Mouse (Mus musculus): ENCODE measurements around the gene Olfr172. TPM values are rescaled to one million over a fixed set of nuclear protein-coding genes. Genes with fewer than 3 reads are reported as not detected.

The Olfr172 gene
- polyA plus RNA-seq, 1 experiment from 2014 or later: not detected

GRCm38 (mm10) chr16:58718666-58719120 lies 44.3 kb downstream of the Olfr172 start, which contains the start of gene Gpr15:
Gpr15 (minus strand) TSS chr16:58719070.
- Histone ChIP-seq H3K4me1 (no peaks in the 10 kb centered on the region), H3K4me3 (no peak within 1 kb of the TSS), H3K27ac (no peak within 1 kb of the TSS), H3K36me3 (no peaks in the 10 kb centered on the region), H3K9ac (no peak within 1 kb of the TSS), H3K9me3 (no peaks in the 10 kb centered on the region), H3K27me3 (no peaks in the 10 kb centered on the region), H3K4me2 (replicated peaks) (no peak within 1 kb of the TSS)
- 88% methylated on average over 7 of the region's 7 CpGs for WGBS
- ATAC-seq (ENCODE audit: insufficient number of reproducible peaks, insufficient read depth, low FRiP score, low TSS enrichment): no peak

DNA sequence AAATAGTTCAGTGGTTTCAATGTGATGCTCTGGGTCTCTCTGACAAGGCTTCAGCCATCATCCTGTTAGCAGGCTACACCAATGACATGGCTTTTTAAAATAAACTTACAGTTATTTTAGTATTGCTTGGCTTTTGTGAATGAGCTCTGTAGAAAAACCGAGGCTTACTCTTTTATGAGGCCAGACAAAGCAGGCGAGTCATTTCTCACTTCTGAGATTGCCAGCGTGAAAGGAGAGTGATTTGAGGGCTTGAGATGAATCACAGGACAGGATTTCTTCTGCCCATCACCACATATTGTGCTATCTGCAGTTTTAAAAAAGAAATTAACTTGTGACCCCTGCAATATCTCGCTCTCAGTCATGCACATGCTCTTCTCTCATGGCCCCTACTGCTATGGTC lies 48.0 kb downstream of the Olfr172 start:
- H3K4me2 ChIP-seq (replicated peaks): no peak overlapping the region
- H3K4me1 ChIP-seq: no peaks in the 10 kb centered on the region
- H3K36me3 ChIP-seq: no peaks in the 10 kb centered on the region
- no peaks in the 10 kb centered on the region for H3K9me3 ChIP-seq
- no peak overlapping the region for H3K4me3 ChIP-seq
- no peak overlapping the region for H3K27ac ChIP-seq
- WGBS: 79% methylated on average over 4 of the region's 4 CpGs
- no peak overlapping the region for H3K9ac ChIP-seq
- no peak for ATAC-seq (ENCODE audit: insufficient number of reproducible peaks, insufficient read depth, low FRiP score, low TSS enrichment)
- no peaks in the 10 kb centered on the region for H3K27me3 ChIP-seq

DNA sequence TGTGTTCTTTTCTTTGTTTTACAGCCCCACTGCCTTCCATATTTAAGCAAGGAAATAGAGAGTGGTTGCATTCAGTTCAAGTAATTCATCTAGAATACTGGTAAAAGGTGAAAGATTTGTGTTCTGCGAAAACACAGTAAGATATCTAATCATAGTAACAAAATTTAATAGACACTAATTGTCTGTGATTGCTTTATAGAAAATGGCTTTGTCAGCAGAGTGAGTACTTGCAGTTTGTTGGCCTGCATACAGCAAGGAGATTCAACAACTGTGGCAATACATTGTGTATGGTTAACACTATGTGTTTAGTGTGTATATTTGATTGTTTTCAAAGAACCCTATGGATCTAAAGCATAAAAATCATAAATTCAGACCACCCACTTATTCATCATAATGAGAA lies 49.8 kb downstream of the Olfr172 start:
- H3K9me3 ChIP-seq: no peaks in the 10 kb centered on the region
- no peak overlapping the region for H3K9ac ChIP-seq
- no peaks in the 10 kb centered on the region for H3K4me1 ChIP-seq
- no peak overlapping the region for H3K4me3 ChIP-seq
- H3K27me3 ChIP-seq: no peaks in the 10 kb centered on the region
- no peaks in the 10 kb centered on the region for H3K36me3 ChIP-seq
- H3K27ac ChIP-seq: no peak overlapping the region
- H3K4me2 ChIP-seq (replicated peaks): no peak overlapping the region
- 93% methylated on average over 1 of the region's 1 CpGs for WGBS
- no peak for ATAC-seq (ENCODE audit: insufficient number of reproducible peaks, insufficient read depth, low FRiP score, low TSS enrichment)

GRCm38 (mm10) chr16:58712221-58712620 lies 50.8 kb downstream of the Olfr172 start:
- no peaks in the 10 kb centered on the region for H3K27me3 ChIP-seq

More at GRCm38 (mm10) chr16:58712221-58712620, 50.8 kb downstream of the Olfr172 start:
- WGBS: 58% methylated on average over 8 of the region's 8 CpGs
- Histone ChIP-seq H3K27ac (no peak overlapping the region), H3K4me1 (no peaks in the 10 kb centered on the region), H3K9ac (no peak overlapping the region), H3K9me3 (no peaks in the 10 kb centered on the region), H3K4me3 (no peak overlapping the region), H3K4me2 (replicated peaks) (no peak overlapping the region), H3K36me3 (no peaks in the 10 kb centered on the region)
- ATAC-seq (ENCODE audit: insufficient number of reproducible peaks, insufficient read depth, low FRiP score, low TSS enrichment): no peak

Small RNAs within 50 kb of the gene (microRNA-seq; reads per million reads assigned to microRNA genes)
- not detected for gene Gm27564

Other genes starting within 250 kb of the Olfr172 start
- gene St3gal6, start 238.9 kb downstream of the Olfr172 start, polyA plus RNA-seq (2016; fragmentation: Nextera tagmentation; extraction: Ambion mirVana): 8.7 and 10.2 TPM in 2 replicates
- gene Gm813, start 146.2 kb downstream of the Olfr172 start, polyA plus RNA-seq (2016; fragmentation: Nextera tagmentation; extraction: Ambion mirVana): not detected in 2 replicates
- gene E330017A01Rik, start 124.4 kb downstream of the Olfr172 start, polyA plus RNA-seq (2016; fragmentation: Nextera tagmentation; extraction: Ambion mirVana): not detected in 2 replicates
- 21.8 and 25.6 TPM in 2 replicates for gene Cpox, start 92.9 kb downstream of the Olfr172 start, polyA plus RNA-seq (2016; fragmentation: Nextera tagmentation; extraction: Ambion mirVana)
- not detected in 2 replicates for gene Gpr15, start 44.1 kb downstream of the Olfr172 start, polyA plus RNA-seq (2016; fragmentation: Nextera tagmentation; extraction: Ambion mirVana)
- 117 and 121 TPM in 2 replicates for gene Cldnd1, start 35.3 kb downstream of the Olfr172 start, polyA plus RNA-seq (2016; fragmentation: Nextera tagmentation; extraction: Ambion mirVana)
- 0.09 TPM in 1 of 2 replicates, not detected in the other for gene Olfr173, start 37.1 kb upstream of the Olfr172 start, polyA plus RNA-seq (2016; fragmentation: Nextera tagmentation; extraction: Ambion mirVana)
- not detected in 2 replicates for gene Olfr175-ps1, start 63.6 kb upstream of the Olfr172 start, polyA plus RNA-seq (2016; fragmentation: Nextera tagmentation; extraction: Ambion mirVana)
- gene Olfr177, start 111.6 kb upstream of the Olfr172 start, polyA plus RNA-seq (2016; fragmentation: Nextera tagmentation; extraction: Ambion mirVana): not detected in 2 replicates
- not detected in 2 replicates for gene Olfr178, start 128.9 kb upstream of the Olfr172 start, polyA plus RNA-seq (2016; fragmentation: Nextera tagmentation; extraction: Ambion mirVana)
- not detected in 2 replicates for gene Olfr181, start 165.6 kb upstream of the Olfr172 start, polyA plus RNA-seq (2016; fragmentation: Nextera tagmentation; extraction: Ambion mirVana)
- not detected in 2 replicates for gene Olfr180, start 166.2 kb upstream of the Olfr172 start, polyA plus RNA-seq (2016; fragmentation: Nextera tagmentation; extraction: Ambion mirVana)
- not detected in 2 replicates for gene Olfr183, start 232.2 kb upstream of the Olfr172 start, polyA plus RNA-seq (2016; fragmentation: Nextera tagmentation; extraction: Ambion mirVana)